Mouse (Mus musculus) cerebral cortex, adult 2 months (tissue): ENCODE measurements around the gene Rhoh.

ENCODE experiments used
- WGBS: fragments of 180-500 bp; shearing (Covaris S2); methylation state at CpG from one replicate; pipeline ENCODE4 v1.1.7; 2018; 5-methylcytosine and 5-hydroxymethylcytosine counted together

The Rhoh gene

GRCm38 (mm10) chr5:65860281-65861000 lies 572 bp upstream of the Rhoh start:
- WGBS = 81% methylated on average over 12 of the region's 12 CpGs

- WGBS = 94% methylated on average over 7 of the region's 7 CpGs
These were observed 1.4 kb downstream of the Rhoh start for GRCm38 (mm10) chr5:65862217-65862927.

GRCm38 (mm10) chr5:65863349-65863749 lies 2.3 kb downstream of the Rhoh start:
- WGBS = 84% methylated on average over 12 of the region's 12 CpGs

DNA sequence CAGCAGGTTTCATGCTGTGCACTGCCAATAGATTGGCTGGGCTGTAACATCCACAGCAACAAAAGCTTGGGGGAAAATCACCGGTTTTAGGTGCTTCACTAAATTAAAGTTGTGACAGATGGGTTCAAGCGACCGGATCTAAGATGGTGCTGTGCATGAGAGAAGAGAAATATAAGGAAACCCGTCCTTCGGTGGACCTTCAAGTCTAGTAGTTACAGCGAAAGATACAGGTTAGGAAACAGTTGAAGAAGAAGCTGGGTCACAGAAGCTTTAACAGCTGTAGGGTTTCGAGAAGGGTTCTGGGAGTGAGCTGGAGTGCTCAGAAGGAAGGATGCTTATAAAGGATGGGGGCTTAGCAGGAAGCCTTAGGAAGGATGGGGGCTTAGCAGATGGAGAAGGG lies 3.5 kb downstream of the Rhoh start:
- 85% methylated on average over 7 of the region's 7 CpGs for WGBS

DNA sequence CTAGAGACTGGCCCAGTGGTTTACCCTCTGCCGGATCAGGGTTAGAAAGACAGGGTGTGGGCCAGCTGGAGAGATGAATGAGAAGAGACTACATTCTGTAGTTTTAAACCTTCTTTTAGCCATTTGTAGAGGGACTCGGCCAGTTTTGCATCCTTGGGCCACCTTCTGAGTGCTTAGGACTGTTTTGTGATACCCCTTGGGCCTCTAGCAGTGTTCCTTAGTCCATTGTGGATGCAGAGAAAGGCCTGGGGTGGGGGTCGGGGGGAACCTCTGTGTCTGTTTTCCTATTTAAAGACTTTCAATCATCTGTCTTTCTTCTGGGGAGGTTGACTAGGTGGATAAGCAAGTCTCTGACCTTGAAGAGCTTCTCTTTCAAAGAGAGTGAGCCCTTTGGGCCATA lies 3.9 kb downstream of the Rhoh start:
- WGBS = 87% methylated on average over 3 of the region's 3 CpGs

DNA sequence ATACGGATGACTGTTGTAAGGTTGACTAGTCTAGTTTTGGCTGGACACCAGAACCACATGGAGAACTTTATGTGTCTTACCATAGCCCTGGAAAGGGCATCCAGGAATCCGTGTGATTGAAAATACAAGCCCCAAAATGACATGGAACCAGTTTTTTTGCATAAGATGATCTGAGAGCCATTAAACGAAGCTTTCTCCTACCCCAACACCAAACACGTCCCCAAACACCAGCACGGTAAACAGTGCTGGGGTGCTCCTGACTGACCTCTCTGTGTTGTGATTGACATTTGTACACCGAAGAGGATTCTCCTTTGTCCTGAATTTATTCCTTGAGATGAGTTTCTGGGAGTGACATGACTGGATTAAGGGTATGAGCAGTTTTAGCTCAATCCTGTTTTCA lies 5.6 kb downstream of the Rhoh start:
- 88% methylated on average over 6 of the region's 6 CpGs for WGBS

DNA sequence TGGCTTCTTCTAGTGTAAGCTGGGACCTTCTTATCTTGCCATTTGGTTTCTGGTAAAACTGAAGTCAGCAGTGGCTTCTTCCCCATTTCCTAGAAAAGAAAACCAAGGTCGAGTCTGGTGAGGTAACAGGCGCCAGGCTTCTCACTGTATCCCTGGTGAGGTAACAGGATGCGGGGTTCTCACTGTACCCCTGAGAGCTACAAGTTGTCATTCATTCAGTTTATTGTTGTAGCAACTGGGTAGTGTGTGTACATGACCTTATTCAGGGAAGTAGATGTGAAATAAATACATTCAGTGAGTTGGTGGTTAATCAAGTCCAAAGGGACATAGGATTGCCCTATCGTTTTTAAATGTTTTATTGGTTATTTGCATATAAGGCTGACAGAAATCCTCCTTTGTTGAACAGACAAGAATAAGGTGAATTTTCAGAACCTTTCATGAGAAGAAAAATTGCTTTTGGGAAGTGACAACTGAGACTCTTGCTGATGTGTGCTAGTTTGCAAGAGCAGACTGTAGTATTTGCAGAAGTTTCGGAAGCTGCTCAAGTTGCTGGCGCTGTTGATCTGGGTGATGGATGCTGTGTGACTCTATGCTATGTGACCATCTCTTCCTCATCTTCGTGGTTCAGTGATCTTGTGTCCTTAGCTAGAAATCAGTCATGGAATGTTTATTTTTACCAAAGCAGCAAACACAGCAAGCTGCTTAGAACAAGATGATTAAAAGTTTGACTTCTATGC lies 6.5 kb downstream of the Rhoh start:
- WGBS = 86% methylated on average over 7 of the region's 7 CpGs

DNA sequence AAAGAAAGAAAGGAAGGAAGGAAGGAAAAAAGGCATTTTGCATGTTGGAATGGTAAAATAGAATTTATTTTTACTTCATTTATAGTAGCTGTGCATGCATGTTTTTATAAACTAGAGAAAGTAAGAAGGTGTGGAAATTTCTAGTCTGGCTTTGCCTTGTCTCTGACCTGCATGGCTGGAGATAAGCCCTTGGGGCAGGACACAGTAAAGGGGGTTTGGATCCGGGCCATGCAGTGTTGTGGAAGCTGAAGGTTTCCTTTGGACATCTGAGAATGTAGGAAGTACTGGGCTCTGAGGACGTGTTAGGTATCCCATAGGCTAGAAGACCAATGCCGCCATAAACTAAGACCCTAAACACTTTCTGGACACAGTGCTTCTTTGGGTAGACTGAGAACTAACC lies 7.4 kb downstream of the Rhoh start:
- 77% methylated on average over 3 of the region's 3 CpGs for WGBS

DNA sequence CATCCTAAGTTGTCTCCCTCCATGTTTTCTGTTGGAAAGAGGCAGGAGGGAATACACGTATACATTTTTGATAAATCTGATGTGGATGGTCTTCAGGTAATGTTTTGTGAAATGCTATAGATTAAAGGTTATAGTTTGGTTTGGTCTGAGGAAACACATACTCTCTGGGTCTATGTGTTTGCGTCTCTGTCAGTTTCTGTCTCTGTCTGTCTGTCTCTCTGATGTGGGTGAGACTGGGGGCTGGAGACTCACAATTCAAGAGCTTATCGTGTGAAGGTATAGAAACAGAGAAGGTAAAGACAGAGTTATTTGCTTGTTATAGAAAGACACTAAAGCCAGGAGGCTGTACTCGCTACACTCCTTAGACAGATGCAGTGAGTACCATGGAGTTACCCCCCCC lies 8.6 kb downstream of the Rhoh start:
- WGBS = 95% methylated on average over 4 of the region's 4 CpGs

- 93% methylated on average over 13 of the region's 13 CpGs for WGBS
These were observed 10.4 kb downstream of the Rhoh start for GRCm38 (mm10) chr5:65871276-65871875.

DNA sequence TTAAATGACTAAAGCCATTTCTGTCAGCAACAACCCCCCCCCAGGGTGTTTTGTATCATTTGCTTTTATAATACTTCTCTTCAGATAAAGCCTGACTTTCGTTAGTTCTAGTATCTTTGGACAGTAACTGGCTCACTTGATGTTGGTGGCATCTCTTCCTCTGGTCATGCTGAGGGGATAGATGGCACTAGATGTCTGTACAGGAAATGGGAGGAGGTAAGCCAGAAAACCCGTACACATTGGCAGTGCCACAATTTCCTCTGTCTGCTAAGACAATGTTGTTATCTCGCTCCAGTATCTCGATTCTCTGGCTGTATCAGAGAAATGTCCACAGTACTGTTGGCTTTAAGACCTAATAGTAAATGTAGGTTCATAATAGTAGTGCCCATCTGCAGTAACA lies 12.2 kb downstream of the Rhoh start:
- WGBS = 77% methylated on average over 4 of the region's 4 CpGs

DNA sequence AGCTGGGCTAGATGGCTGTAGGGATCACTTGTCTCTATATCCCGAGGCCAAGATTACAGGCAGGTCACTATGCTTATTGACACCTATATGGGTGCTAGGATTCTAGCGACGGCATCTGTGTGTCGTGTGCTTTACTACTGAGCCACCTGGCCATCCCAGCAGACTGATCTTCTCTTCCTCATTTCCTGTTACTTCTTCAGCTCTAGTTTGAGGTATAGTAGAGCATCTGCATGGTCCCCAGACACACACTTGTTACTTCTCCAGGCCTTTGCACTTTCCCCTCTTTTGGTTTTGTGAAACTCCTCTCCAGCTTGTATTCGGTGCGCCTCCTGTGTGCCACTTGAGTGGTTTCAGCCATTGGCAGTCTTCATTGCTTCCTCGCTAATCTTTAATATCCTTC lies 14.3 kb downstream of the Rhoh start:
- WGBS = 96% methylated on average over 7 of the region's 7 CpGs

DNA sequence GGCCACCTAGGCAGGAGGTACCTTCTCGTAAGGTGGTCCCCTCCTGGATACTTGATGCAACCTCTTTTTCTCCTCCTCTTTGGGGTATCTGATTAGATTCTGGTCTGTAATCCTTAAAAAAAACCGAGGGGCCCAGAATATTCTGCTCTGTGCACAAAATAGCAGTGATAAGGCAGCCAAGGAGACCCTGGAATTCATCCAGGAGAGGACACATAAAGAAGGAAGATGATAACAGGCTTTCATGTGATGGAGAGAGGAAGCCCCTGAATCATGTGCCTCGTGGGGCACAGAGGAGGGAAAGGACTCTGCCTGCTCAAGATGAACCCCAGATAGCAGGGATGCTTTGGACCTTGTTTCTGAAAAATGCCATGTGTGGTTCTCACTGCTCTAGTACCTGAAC lies 17.4 kb downstream of the Rhoh start:
- WGBS = 65% methylated on average over 3 of the region's 3 CpGs

- 96% methylated on average over 2 of the region's 2 CpGs for WGBS
These were observed 20.2 kb downstream of the Rhoh start for GRCm38 (mm10) chr5:65881254-65881653.

DNA sequence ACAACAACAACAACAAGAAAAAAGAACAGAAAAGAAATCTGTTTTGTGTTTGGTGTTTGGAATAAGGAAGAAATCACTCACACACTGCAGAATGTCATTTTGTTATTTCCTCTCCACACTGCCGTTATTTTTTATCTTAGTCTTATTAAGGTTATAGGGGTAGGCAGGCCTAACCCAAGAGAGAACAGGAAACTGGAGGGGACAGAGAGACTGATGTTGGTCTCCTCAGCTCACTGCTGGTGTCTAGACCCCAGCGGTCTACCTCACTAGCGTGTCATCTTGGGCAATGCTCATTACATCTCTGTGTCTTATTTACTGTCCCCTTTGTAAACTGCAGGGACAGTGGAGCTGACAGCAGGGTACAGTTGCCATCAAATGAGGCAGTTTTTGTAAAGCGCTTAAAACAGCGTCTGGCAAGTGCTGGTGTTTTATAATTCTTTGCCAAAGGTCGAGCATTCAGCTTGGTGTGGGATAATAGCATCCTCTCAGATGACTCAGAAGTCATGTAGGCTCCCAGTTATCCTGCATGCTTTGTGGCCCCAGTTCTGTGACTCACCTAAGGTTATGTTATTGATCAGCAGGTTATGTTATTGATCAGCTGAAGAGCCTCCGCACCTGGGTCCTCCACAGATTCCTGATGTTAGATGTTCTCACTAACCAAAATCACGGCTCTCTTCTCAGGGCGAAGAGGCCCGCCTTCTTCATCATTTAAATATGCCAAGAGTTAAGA lies 21.6 kb downstream of the Rhoh start:
- WGBS = 86% methylated on average over 10 of the region's 10 CpGs

- 73% methylated on average over 5 of the region's 5 CpGs for WGBS
These were observed 22.3 kb downstream of the Rhoh start for GRCm38 (mm10) chr5:65883355-65883754.

DNA sequence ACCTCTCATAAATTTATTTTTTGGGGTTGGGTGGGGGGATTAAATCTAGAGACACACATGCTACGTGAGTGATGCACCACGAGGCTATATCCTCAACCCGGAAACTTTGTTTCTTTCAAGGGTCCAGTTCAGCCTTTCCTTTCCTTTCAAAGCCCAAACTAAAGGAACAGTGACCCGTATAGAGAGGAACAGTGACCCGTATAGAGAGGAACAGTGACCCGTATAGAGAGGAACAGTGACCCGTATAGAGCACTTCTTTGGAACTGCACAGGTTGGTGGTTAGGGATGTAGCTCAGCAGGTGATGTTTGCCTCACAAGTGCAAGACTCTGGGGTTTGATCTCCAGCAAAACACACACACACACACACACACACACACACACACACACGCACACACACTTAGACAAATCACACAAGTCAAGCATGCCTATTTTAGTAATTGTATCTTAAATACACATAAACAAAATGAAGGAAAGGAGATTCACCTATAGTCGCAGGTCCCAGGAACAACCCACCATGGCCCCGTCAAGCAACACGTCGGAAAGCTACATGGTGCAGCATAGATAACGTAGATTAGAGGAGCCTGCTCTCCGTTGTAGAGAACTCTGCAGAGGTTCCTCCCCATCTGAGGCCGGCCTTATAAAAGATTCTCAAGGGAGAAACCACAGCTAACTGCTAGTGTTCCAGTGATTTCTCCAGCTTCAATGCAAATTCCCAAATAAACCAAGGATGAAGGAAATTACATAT lies 24.9 kb downstream of the Rhoh start:
- WGBS = 87% methylated on average over 15 of the region's 15 CpGs

- 85% methylated on average over 5 of the region's 5 CpGs for WGBS
These were observed 27.1 kb downstream of the Rhoh start for GRCm38 (mm10) chr5:65888102-65888501.

- 91% methylated on average over 5 of the region's 5 CpGs for WGBS
These were observed 28.0 kb downstream of the Rhoh start for GRCm38 (mm10) chr5:65888998-65889397.

- 63% methylated on average over 14 of the region's 14 CpGs for WGBS
These were observed 30.3 kb downstream of the Rhoh start for GRCm38 (mm10) chr5:65891251-65891826.
